Mouse (Mus musculus) embryonic facial prominence, embryonic 14.5 days (tissue): Measurements from ENCODE around the gene Cela1. TPM values are rescaled to one million over a fixed set of nuclear protein-coding genes. Genes with fewer than 3 reads are reported as not detected.

ENCODE experiments used
- ATAC-seq: fragments of 200-750 bp; cut with Nextera tagmentation; 2 replicates; pipeline ENCODE4 v1.8.0; 2017; ENCODE audit warnings: low read depth, moderate number of reproducible peaks, moderate TSS enrichment
- DNase-seq: peaks from one replicate; pipeline ENCODE4 v3.0.0-alpha.2; 2015; ENCODE audit warnings: low spot score
- H3K27ac ChIP-seq: fragments of 300-500 bp; sonication (generic); replicated peaks from 2 replicates; pipeline ENCODE4 v1.5.1; 2014; ENCODE audit warnings: low read depth, mild to moderate bottlenecking, low read length, moderate library complexity
- H3K27me3 ChIP-seq: fragments of 300-500 bp; sonication (generic); replicated peaks from 2 replicates; pipeline ENCODE4 v1.6.1; 2014; ENCODE audit warnings: low read length; ENCODE audit not compliant: control insufficient read depth, insufficient read depth
- H3K36me3 ChIP-seq: fragments of 300-500 bp; sonication (generic); 2 replicates; pipeline ENCODE4 v1.6.1; 2014; ENCODE audit warnings: low read length, mixed read lengths; ENCODE audit not compliant: control insufficient read depth, insufficient read depth
- H3K4me1 ChIP-seq: fragments of 300-500 bp; sonication (generic); 2 replicates; pipeline ENCODE4 v1.6.1; 2014; ENCODE audit warnings: antibody characterized with exemption, low read length; ENCODE audit not compliant: control insufficient read depth, insufficient read depth
- H3K4me2 ChIP-seq: fragments of 300-500 bp; sonication (generic); 2 replicates; pipeline ENCODE4 v1.6.1; 2014; ENCODE audit warnings: low read depth, mild to moderate bottlenecking, low read length, moderate library complexity, mixed read lengths
- H3K4me3 ChIP-seq: fragments of 300-500 bp; sonication (generic); 2 replicates; pipeline ENCODE4 v1.5.1; 2014; ENCODE audit warnings: low read depth, mild to moderate bottlenecking, low read length
- H3K9ac ChIP-seq: fragments of 300-500 bp; sonication (generic); 2 replicates; pipeline ENCODE4 v1.6.1; 2014; ENCODE audit warnings: low read depth, mild to moderate bottlenecking, low read length, moderate library complexity, mixed read lengths
- H3K9me3 ChIP-seq: fragments of 300-500 bp; sonication (generic); 2 replicates; pipeline ENCODE4 v1.6.1; 2016; ENCODE audit warnings: low read length; ENCODE audit not compliant: control insufficient read depth
- WGBS: fragments of 180-500 bp; shearing (Covaris S2); extraction: QIAGEN DNeasy Blood & Tissue Kit; methylation state at CpG from one replicate; pipeline ENCODE4 v1.1.7; 2014; 5-methylcytosine and 5-hydroxymethylcytosine counted together
- polyA plus RNA-seq: library from polyadenylated mRNA; unstranded; fragments of >200 nt; fragmentation: Nextera tagmentation; extraction: Ambion mirVana; gene quantifications from 2 replicates; pipeline ENCODE4 v1.2.1, GENCODE M21; 2014

Cela1 gene
- polyA plus RNA-seq, 1 experiment from 2014 or later, result 3.8 TPM

- Histone ChIP-seq H3K9ac (no peak overlapping the region), H3K9me3 (no peaks in the 10 kb centered on the region), H3K4me2 (no peak overlapping the region), H3K36me3 (no peaks in the 10 kb centered on the region), H3K4me1 (peaks cover 3% of the 10 kb centered on the region; the same call in 1 of the 2 replicates), H3K27me3 (peaks cover 49% of the 10 kb centered on the region), H3K27ac (no peak overlapping the region), H3K4me3 (no peak overlapping the region)
- no peak for ATAC-seq
- DNase-seq, result no peak
- 77% methylated on average over 11 of the region's 11 CpGs for WGBS
These were observed 39.0 kb upstream of the Cela1 start for GRCm38 (mm10) chr15:100726721-100727120.

- Histone ChIP-seq H3K9me3 (no peaks in the 10 kb centered on the region), H3K9ac (no peak overlapping the region), H3K36me3 (no peaks in the 10 kb centered on the region), H3K27me3 (peaks cover 19% of the 10 kb centered on the region), H3K27ac (no peak overlapping the region), H3K4me1 (no peaks in the 10 kb centered on the region), H3K4me2 (no peak overlapping the region), H3K4me3 (no peak overlapping the region)
- ATAC-seq, result no peak
- WGBS, result 72% methylated on average over 14 of the region's 14 CpGs
- DNase-seq, result no peak
These were observed 35.8 kb upstream of the Cela1 start for GRCm38 (mm10) chr15:100723505-100723904.

- DNase-seq (no peak), ATAC-seq (no peak)
- Histone ChIP-seq H3K9ac (no peak overlapping the region), H3K27me3 (peaks cover 10% of the 10 kb centered on the region), H3K9me3 (no peaks in the 10 kb centered on the region), H3K27ac (no peak overlapping the region), H3K4me3 (no peak overlapping the region), H3K4me2 (no peak overlapping the region), H3K36me3 (no peaks in the 10 kb centered on the region), H3K4me1 (no peaks in the 10 kb centered on the region)
- 70% methylated on average over 6 of the region's 6 CpGs for WGBS
These were observed 34.8 kb upstream of the Cela1 start for GRCm38 (mm10) chr15:100722564-100722963.

GRCm38 (mm10) chr15:100722026-100722425, 34.3 kb upstream of the Cela1 start:
- Histone ChIP-seq H3K4me1 (no peaks in the 10 kb centered on the region), H3K4me2 (no peak overlapping the region), H3K36me3 (no peaks in the 10 kb centered on the region), H3K4me3 (no peak overlapping the region), H3K9me3 (no peaks in the 10 kb centered on the region), H3K27ac (no peak overlapping the region), H3K9ac (no peak overlapping the region), H3K27me3 (peaks cover 5% of the 10 kb centered on the region; the same call in 1 of the 2 replicates)
- ATAC-seq (no peak), DNase-seq (no peak)
- 73% methylated on average over 4 of the region's 4 CpGs for WGBS

GRCm38 (mm10) chr15:100721445-100721844, 33.7 kb upstream of the Cela1 start:
- Histone ChIP-seq H3K9me3 (no peaks in the 10 kb centered on the region), H3K4me3 (no peak overlapping the region), H3K4me2 (no peak overlapping the region), H3K36me3 (no peaks in the 10 kb centered on the region), H3K27ac (no peak overlapping the region), H3K27me3 (no peaks in the 10 kb centered on the region), H3K9ac (no peak overlapping the region), H3K4me1 (no peaks in the 10 kb centered on the region)
- ATAC-seq (no peak), DNase-seq (no peak)
- WGBS, result 86% methylated on average over 5 of the region's 5 CpGs

- no peak overlapping the region for H3K9ac ChIP-seq
- H3K36me3 ChIP-seq, result no peaks in the 10 kb centered on the region
- no peaks in the 10 kb centered on the region for H3K9me3 ChIP-seq
- H3K4me1 ChIP-seq, result no peaks in the 10 kb centered on the region
- peak; percentile 31 for DNase-seq
- no peak overlapping the region for H3K4me3 ChIP-seq
- 57% methylated on average over 10 of the region's 10 CpGs for WGBS
- no peak for ATAC-seq
- no peak overlapping the region for H3K27ac ChIP-seq
- no peaks in the 10 kb centered on the region for H3K27me3 ChIP-seq
- no peak overlapping the region for H3K4me2 ChIP-seq
These were observed 32.3 kb upstream of the Cela1 start for GRCm38 (mm10) chr15:100720066-100720465.

- Histone ChIP-seq H3K9me3 (no peaks in the 10 kb centered on the region), H3K36me3 (no peaks in the 10 kb centered on the region), H3K4me3 (no peak overlapping the region), H3K27me3 (no peaks in the 10 kb centered on the region), H3K9ac (no peak overlapping the region), H3K4me2 (no peak overlapping the region), H3K27ac (no peak overlapping the region), H3K4me1 (no peaks in the 10 kb centered on the region)
- DNase-seq, result no peak
- WGBS, result 90% methylated on average over 5 of the region's 5 CpGs
- ATAC-seq, result no peak
These were observed 31.5 kb upstream of the Cela1 start for GRCm38 (mm10) chr15:100719217-100719616.

GRCm38 (mm10) chr15:100718572-100718971, 30.9 kb upstream of the Cela1 start:
- Histone ChIP-seq H3K4me1 (no peaks in the 10 kb centered on the region), H3K27ac (no peak overlapping the region), H3K9ac (no peak overlapping the region), H3K9me3 (no peaks in the 10 kb centered on the region), H3K4me3 (no peak overlapping the region), H3K4me2 (no peak overlapping the region), H3K27me3 (no peaks in the 10 kb centered on the region), H3K36me3 (no peaks in the 10 kb centered on the region)
- ATAC-seq (no peak), DNase-seq (no peak)
- 84% methylated on average over 11 of the region's 11 CpGs for WGBS

- H3K27me3 ChIP-seq, result no peaks in the 10 kb centered on the region
- H3K9me3 ChIP-seq, result no peaks in the 10 kb centered on the region
- H3K36me3 ChIP-seq, result no peaks in the 10 kb centered on the region
- no peak overlapping the region for H3K9ac ChIP-seq
- no peaks in the 10 kb centered on the region for H3K4me1 ChIP-seq
- H3K4me3 ChIP-seq, result no peak overlapping the region
- ATAC-seq (no peak), DNase-seq (no peak)
- H3K4me2 ChIP-seq, result no peak overlapping the region
- 79% methylated on average over 6 of the region's 6 CpGs for WGBS
- H3K27ac ChIP-seq, result no peak overlapping the region
These were observed 30.2 kb upstream of the Cela1 start for GRCm38 (mm10) chr15:100717933-100718332.
